Mouse (Mus musculus): ENCODE measurements around the gene Birc3. TPM values are rescaled to one million over a fixed set of nuclear protein-coding genes. Genes with fewer than 3 reads are reported as not detected.
A peak's percentile ranks its signal among the peaks of the same experiment; 100 is the strongest.

The Birc3 gene
- polyA plus RNA-seq, 1 experiment from 2014 or later = 3.8 TPM

DNA sequence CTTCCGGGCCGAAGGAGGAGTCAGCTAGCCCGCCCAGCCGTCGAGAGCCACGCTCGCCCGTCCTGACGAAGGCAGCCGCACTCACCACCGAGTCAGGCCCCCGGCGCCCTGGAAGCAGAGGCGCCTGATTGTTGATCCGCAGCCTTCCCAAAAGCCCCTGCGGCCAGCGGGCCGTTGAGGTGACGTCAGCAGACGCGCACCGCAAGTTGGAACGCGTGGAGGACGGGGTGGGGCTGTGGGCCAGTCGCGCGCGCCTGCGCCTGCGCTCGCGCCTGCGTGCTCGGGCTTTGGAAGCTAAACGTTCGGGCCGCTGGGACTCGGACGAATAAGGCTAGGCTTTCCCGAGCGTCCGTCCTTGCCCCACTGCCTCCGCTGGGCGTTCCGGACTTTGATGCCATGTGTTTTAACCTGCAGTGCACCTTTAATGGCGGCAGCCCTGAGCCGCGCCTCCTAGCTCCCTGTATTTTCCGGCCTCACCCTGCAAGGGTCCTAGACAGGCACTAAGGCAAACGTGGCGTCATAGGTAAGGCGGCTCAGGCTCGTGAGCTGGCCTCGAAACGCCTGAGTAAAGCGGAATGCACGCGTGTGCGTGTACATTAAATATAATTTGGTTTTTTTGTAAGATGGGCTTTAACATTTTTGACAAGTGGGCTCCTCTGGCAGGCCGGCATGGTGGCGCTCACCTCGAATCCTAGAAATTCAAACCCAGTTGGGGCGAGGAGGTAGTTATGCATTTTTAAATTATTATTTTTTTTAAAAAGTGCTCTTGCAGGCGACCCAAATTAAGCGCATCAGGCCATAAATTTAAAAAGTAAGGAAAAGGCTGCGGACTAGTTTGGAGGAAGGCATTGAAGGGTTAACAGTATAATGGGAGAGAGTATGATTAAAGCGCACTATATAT is 35.8 kb downstream of the Birc3 start, which contains the start of gene Birc2:
Birc2 (minus strand) TSS at position 160 of the 901 bp plus-strand sequence.
- WGBS = under 1% methylated on average over 63 of the region's 68 CpGs
- Histone ChIP-seq H3K4me2 (peak within 1 kb of the TSS; percentile 78), H3K9me3 (no peaks in the 10 kb centered on the region), H3K27ac (replicated peaks) (peak within 1 kb of the TSS; percentile 99), H3K27me3 (replicated peaks) (no peaks in the 10 kb centered on the region), H3K4me1 (peaks cover 38% of the 10 kb centered on the region), H3K36me3 (peaks cover 22% of the 10 kb centered on the region), H3K4me3 (peak within 1 kb of the TSS; percentile 72), H3K9ac (peak within 1 kb of the TSS; percentile 95)
- ATAC-seq (ENCODE audit: extremely low read depth, insufficient number of reproducible peaks, low FRiP score, low TSS enrichment) = peak; percentile 97

DNA sequence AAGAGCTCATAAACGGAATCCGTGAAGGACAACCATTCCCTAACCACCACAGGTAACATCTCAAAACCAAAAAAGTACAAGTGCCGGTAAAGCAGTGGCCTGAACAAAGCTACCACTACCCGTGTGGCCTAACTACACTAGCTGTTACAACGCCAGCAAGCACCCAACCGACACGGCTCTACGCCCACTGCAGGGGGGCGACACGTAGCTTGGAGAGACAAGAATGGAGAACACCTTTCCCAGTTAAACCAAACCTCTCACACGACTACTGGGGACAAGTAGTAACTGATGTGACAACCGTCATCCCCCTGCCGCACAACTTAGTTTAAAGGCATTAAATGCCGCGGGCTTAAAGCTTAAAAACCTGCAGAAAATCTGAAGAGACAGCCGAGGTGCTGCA is 36.7 kb downstream of the Birc3 start:
- Histone ChIP-seq H3K9ac (peak overlapping the region; percentile 95), H3K9me3 (no peaks in the 10 kb centered on the region), H3K4me2 (peak overlapping the region; percentile 78), H3K4me1 (peaks cover 40% of the 10 kb centered on the region), H3K4me3 (peak overlapping the region; percentile 72), H3K27ac (replicated peaks) (peak overlapping the region; percentile 99), H3K27me3 (replicated peaks) (no peaks in the 10 kb centered on the region), H3K36me3 (peaks cover 27% of the 10 kb centered on the region)
- ATAC-seq (ENCODE audit: extremely low read depth, insufficient number of reproducible peaks, low FRiP score, low TSS enrichment) = no peak
- under 1% methylated on average over 16 of the region's 16 CpGs for WGBS

DNA sequence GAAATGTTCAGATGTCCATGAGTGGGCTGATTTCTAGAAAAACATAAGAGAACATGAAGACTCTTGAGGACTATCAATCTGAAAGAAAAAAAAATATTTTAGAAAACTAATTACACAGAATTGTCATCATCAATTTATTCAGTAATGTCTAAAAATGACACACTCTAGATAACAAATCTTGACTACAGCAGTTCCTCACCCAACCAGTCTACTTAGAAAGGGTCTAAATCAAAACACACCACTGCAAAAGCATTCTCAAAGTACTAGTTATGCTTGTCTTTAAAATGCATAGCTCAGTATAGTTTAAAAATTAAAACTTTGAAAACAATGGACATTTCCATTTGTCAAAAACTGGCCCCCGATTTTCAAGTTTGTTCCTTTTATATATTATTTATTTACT is 37.7 kb downstream of the Birc3 start:
- 74% methylated on average over 1 of the region's 1 CpGs for WGBS
- Histone ChIP-seq H3K27ac (replicated peaks) (no peak overlapping the region), H3K4me2 (peak overlapping the region; percentile 78)

DNA sequence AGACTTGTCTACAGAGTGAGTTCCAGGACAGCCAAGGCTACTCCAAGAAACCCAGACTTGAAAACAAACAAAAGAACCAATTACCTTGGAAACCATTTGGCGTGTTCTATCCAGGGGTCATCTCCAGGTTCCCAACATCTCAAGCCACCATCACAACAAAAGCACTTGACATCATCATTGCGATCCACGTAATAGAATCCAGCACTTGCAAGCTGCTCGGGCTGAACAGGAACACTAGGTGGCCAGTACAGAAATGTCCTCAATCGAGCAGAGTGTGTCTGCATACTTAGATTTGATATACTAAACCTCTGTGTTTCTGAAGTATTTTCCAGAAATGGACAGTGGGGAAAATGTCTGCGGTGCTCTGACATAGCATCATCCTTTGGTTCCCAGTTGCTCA is 39.6 kb downstream of the Birc3 start:
- Histone ChIP-seq H3K4me2 (peak overlapping the region; percentile 50), H3K36me3 (peaks cover 27% of the 10 kb centered on the region), H3K9me3 (no peaks in the 10 kb centered on the region), H3K4me3 (peak overlapping the region; percentile 21), H3K4me1 (peaks cover 60% of the 10 kb centered on the region), H3K27ac (replicated peaks) (0 out of 2 replicates have a peak overlapping the region, but pooled peaks have one; percentile 4), H3K9ac (peak overlapping the region; percentile 41; the same call in 1 of the 2 replicates), H3K27me3 (replicated peaks) (no peaks in the 10 kb centered on the region)
- 85% methylated on average over 6 of the region's 6 CpGs for WGBS
- ATAC-seq (ENCODE audit: extremely low read depth, insufficient number of reproducible peaks, low FRiP score, low TSS enrichment) = no peak

More for the DNA sequence above, 37.7 kb downstream of the Birc3 start:
- no peak overlapping the region; the same call in 1 of the 2 replicates for H3K4me3 ChIP-seq
- peaks cover 47% of the 10 kb centered on the region for H3K4me1 ChIP-seq
- H3K36me3 ChIP-seq = peaks cover 27% of the 10 kb centered on the region
- no peaks in the 10 kb centered on the region for H3K27me3 ChIP-seq (replicated peaks)
- no peaks in the 10 kb centered on the region for H3K9me3 ChIP-seq
- H3K9ac ChIP-seq = no peak overlapping the region
- no peak for ATAC-seq (ENCODE audit: extremely low read depth, insufficient number of reproducible peaks, low FRiP score, low TSS enrichment)

DNA sequence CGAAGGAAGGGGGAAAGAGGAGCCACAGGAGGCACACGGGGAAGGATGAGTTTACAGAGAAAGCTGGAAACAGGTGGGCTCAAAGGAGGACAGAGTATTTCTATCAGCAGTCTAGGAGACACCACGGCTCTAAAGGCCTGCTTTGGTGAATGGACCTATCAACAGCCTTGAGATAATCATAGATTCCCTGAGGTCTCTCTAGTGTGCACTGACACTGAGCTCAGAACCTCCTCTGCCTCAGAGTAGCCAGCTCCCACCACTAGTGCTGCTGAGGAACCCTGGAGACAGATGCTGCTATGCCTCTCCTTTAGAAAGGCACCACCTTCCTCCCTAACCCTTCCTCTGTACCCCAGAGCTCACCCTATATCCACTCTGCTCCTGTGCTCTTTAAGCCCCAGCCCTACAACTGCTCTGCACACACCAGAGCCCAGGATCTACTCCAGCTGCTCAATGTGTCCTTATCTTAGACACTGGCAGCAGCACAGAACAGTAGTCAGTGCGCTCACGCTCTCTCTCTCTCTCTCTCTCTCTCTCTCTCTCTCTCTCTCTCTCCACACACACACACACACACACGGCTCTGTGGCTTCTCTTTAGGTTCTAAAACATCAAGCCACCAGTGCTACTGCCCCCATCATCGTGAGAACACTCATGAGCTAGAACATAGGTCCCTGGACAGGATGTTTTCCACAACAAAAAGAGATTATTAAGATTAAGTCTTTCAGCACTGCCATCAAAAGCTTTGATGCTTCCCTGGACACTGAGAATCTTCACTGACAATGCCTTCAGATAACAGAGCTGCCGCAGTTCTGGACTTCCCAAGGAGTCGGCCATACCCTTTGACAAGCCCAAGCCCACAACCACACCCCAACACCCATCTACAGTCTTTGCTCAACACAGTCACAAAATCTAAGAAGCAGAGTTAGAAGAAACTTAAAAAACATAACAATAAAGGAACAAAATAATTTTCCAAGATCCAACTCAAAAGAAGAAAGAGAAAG is 43.2 kb downstream of the Birc3 start:
- Histone ChIP-seq H3K27me3 (replicated peaks) (no peaks in the 10 kb centered on the region), H3K27ac (replicated peaks) (peak overlapping the region; percentile 55; the same call in 1 of the 2 replicates), H3K4me1 (peaks cover 47% of the 10 kb centered on the region), H3K4me2 (peak overlapping the region; percentile 46), H3K4me3 (peak overlapping the region; percentile 13; the same call in 1 of the 2 replicates), H3K9me3 (no peaks in the 10 kb centered on the region), H3K9ac (0 out of 2 replicates have a peak overlapping the region, but pooled peaks have one; percentile 33), H3K36me3 (peaks cover 47% of the 10 kb centered on the region)
- WGBS = 24% methylated on average over 9 of the region's 9 CpGs
- peak; percentile 84; the same call in 1 of the 2 replicates for ATAC-seq (ENCODE audit: extremely low read depth, insufficient number of reproducible peaks, low FRiP score, low TSS enrichment)

DNA sequence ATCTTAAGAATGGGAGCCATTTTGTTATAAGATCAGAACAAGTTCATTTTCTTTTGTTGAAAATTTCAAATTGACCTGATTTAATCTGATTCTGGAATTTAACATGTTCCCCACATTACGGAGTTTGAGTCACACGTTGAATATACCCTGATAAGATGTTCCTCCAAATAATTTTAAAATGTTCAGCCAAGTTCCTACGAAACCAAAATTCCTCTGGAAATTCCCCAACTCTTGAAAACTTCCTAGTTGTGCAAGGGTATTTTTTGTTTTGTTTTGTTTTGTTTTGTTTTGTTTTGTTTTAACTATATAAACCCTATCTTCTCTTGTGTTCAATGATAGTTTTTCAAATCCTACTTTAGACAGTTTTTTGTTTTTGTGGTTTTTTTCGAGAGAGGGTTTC is 44.3 kb downstream of the Birc3 start:
- H3K36me3 ChIP-seq = peaks cover 41% of the 10 kb centered on the region
- WGBS = 89% methylated on average over 4 of the region's 4 CpGs
- H3K4me2 ChIP-seq = no peak overlapping the region
- ATAC-seq (ENCODE audit: extremely low read depth, insufficient number of reproducible peaks, low FRiP score, low TSS enrichment) = no peak
- no peaks in the 10 kb centered on the region for H3K27me3 ChIP-seq (replicated peaks)
- no peaks in the 10 kb centered on the region for H3K9me3 ChIP-seq
- peaks cover 35% of the 10 kb centered on the region for H3K4me1 ChIP-seq
- H3K4me3 ChIP-seq = no peak overlapping the region
- H3K9ac ChIP-seq = no peak overlapping the region
- no peak overlapping the region for H3K27ac ChIP-seq (replicated peaks)

DNA sequence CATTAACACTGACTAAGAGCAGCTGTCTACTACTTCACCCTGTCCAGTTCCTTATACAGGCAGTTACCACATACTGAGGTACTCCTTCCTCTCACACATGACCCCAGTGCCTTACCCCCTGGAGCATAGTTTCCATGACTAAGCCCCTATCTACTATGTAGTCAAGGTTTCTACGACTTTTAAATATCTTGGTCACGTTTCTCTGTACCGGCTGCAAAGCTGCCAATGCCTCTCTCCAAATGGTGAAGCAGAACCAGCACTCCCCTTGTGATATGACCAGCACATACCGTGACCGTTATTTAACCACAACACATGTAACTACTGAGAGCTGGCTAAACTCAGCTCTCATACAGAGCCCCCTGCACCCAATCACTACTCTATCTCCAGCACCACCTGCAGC is 48.1 kb downstream of the Birc3 start:
- WGBS = 83% methylated on average over 5 of the region's 5 CpGs
- Histone ChIP-seq H3K4me1 (peaks cover 9% of the 10 kb centered on the region), H3K36me3 (peaks cover 47% of the 10 kb centered on the region), H3K9me3 (no peaks in the 10 kb centered on the region), H3K4me3 (no peak overlapping the region), H3K9ac (no peak overlapping the region), H3K27ac (replicated peaks) (no peak overlapping the region), H3K4me2 (no peak overlapping the region), H3K27me3 (replicated peaks) (no peaks in the 10 kb centered on the region)
- no peak for ATAC-seq (ENCODE audit: extremely low read depth, insufficient number of reproducible peaks, low FRiP score, low TSS enrichment)

DNA sequence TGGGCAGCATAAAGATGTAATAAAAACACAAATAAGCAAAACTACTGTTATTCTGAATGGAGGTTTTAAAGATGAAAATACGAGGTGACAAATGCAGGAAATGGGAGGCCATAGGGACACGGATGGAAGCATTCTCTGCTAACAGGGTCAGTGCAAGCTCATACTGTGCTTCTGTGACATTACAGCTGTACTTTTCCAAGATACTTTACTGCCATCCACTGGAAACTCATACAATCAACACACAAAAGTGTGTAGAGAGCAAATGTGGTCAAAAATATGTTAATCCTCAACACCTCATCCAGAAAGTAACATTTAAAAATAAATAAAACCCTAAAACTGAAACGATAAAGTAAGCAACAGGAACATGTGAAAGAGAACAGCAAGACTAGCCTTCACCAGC is 50.2 kb downstream of the Birc3 start:
- H3K9ac ChIP-seq = no peak overlapping the region
- H3K4me2 ChIP-seq = no peak overlapping the region
- ATAC-seq (ENCODE audit: extremely low read depth, insufficient number of reproducible peaks, low FRiP score, low TSS enrichment) = no peak
- no peaks in the 10 kb centered on the region for H3K9me3 ChIP-seq
- H3K27me3 ChIP-seq (replicated peaks) = no peaks in the 10 kb centered on the region
- WGBS = 65% methylated on average over 3 of the region's 3 CpGs
- no peak overlapping the region for H3K27ac ChIP-seq (replicated peaks)
- H3K4me3 ChIP-seq = no peak overlapping the region
- peaks cover 66% of the 10 kb centered on the region for H3K36me3 ChIP-seq
- H3K4me1 ChIP-seq = no peaks in the 10 kb centered on the region

DNA sequence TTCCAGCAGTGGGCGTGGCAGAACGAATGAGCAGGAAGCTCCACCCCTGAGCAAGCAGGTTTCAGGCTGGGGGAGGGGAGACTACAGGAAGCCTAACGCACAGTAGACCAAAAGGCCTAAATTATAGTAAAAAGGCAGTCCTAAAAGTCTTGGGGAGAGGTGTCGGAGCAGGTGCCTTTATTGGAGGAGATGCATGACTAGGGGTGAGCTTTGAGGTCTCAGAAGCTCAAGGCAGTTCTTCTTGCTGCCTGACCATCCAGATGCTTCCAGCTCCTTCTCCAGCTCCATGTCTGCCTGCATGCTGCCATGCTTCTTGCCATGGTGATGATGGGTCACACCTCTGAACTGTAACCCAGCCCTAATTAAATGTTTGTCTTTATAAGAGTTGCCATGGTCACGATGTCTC is 67.9 kb downstream of the Birc3 start:
- WGBS = 52% methylated on average over 5 of the region's 5 CpGs
- no peak for ATAC-seq (ENCODE audit: extremely low read depth, insufficient number of reproducible peaks, low FRiP score, low TSS enrichment)

More for the DNA sequence above, 67.9 kb downstream of the Birc3 start:
- H3K36me3 ChIP-seq = no peaks in the 10 kb centered on the region
- no peak overlapping the region for H3K4me3 ChIP-seq
- no peak overlapping the region for H3K9ac ChIP-seq
- no peaks in the 10 kb centered on the region for H3K9me3 ChIP-seq
- H3K4me2 ChIP-seq = 0 out of 2 replicates have a peak overlapping the region, but pooled peaks have one; percentile 34
- no peaks in the 10 kb centered on the region for H3K27me3 ChIP-seq (replicated peaks)
- no peaks in the 10 kb centered on the region for H3K4me1 ChIP-seq
- H3K27ac ChIP-seq (replicated peaks) = no peak overlapping the region

All from heart, embryonic 13.5 days (tissue).